Mouse (Mus musculus): ENCODE data around the gene Ovca2. TPM values are rescaled to one million over a fixed set of nuclear protein-coding genes. Genes with fewer than 3 reads are reported as not detected.

Gene Ovca2
- total RNA-seq, 1 experiment, result 14.8 TPM

- H3K9me3 ChIP-seq (ENCODE audit: control insufficient read depth, insufficient read depth, low read depth, low read length), result no peaks in the 10 kb centered on the region
- no peak overlapping the region for H3K27ac ChIP-seq (ENCODE audit: insufficient read depth, low read depth, low read length, poor library complexity, severe bottlenecking)
- no peaks in the 10 kb centered on the region; a peak in 1 of 4 replicates for H3K4me1 ChIP-seq (ENCODE audit: control insufficient read depth in 2 of 2, insufficient read depth in 2 of 2, low read length in 2 of 2, poor library complexity in 1 of 2)
- H3K9ac ChIP-seq (ENCODE audit: insufficient read depth, low read depth, low read length, poor library complexity, severe bottlenecking), result no peak overlapping the region
- TF ChIP-seq CHD2 (IDR thresholded peaks at IDR 0.05; ENCODE audit: low read depth, low read length) (no peak), HCFC1 (IDR thresholded peaks at IDR 0.05; ENCODE audit: borderline replicate concordance, insufficient read depth, low read length) (no peak), ZC3H11A (IDR thresholded peaks at IDR 0.05; ENCODE audit: borderline replicate concordance, low read depth, low read length) (no peak), ZNF384 (IDR thresholded peaks at IDR 0.05; ENCODE audit: low read depth, low read length) (no peak), MAFK (IDR thresholded peaks at IDR 0.05; ENCODE audit: insufficient read depth, low read depth, low read length) (no peak)
- DNase-seq (ENCODE audit: low read depth, low spot score), result no peak
- H3K36me3 ChIP-seq (ENCODE audit: control insufficient read depth, insufficient read depth, low read length, poor library complexity, severe bottlenecking), result no peaks in the 10 kb centered on the region
- no peak overlapping the region for H3K4me3 ChIP-seq (ENCODE audit: insufficient read depth in 1 of 2, low read depth in 1 of 2, low read length in 2 of 2, poor library complexity in 1 of 2, severe bottlenecking in 1 of 2)
- in situ Hi-C loops (cut with MboI; ENCODE audit: low sequenced_read_pairs in 2 of 2, unreplicated experiment in 2 of 2), result no loop called here
Measured at GRCm38 (mm10) chr11:75126384-75126783, 52.3 kb downstream of the Ovca2 start.

Other genes with a start within 250 kb of the Ovca2 start
- gene Hic1, start 9.3 kb downstream of the Ovca2 start, total RNA-seq (2012; rRNA removed), result 1.4 and 2.1 TPM in 2 replicates
- 32.8 and 43.6 TPM in 2 replicates for gene Dph1, start 12.4 kb upstream of the Ovca2 start, total RNA-seq (2012; rRNA removed)
- 1.0 and 1.1 TPM in 2 replicates for gene Rtn4rl1, start 14.9 kb upstream of the Ovca2 start, total RNA-seq (2012; rRNA removed)
- gene Rpa1, start 169.5 kb upstream of the Ovca2 start, total RNA-seq (2012; rRNA removed), result 193 and 317 TPM in 2 replicates
- 27.0 and 28.3 TPM in 2 replicates for gene Smyd4, start 169.6 kb upstream of the Ovca2 start, total RNA-seq (2012; rRNA removed)
- gene Serpinf1, start 243.9 kb upstream of the Ovca2 start, total RNA-seq (2012; rRNA removed), result 20.3 and 24.7 TPM in 2 replicates